Mouse (Mus musculus): ENCODE results near the gene Scaf8. TPM values are rescaled to one million over a fixed set of nuclear protein-coding genes. Genes with fewer than 3 reads are reported as not detected.
"Not testable (repeated sequence)": the region's sequence is repeated elsewhere in the genome, so short reads cannot be mapped to it uniquely, and the experiment has no call there.

The Scaf8 gene
- polyA plus RNA-seq (2014; fragmentation: Nextera tagmentation; extraction: Ambion mirVana) = 27.8 and 28.3 TPM in 2 replicates

- H3K27ac ChIP-seq (ENCODE audit: low read depth, low read length) = peak within 1 kb of the TSS; percentile 99
- H3K4me3 ChIP-seq (ENCODE audit: low read depth, low read length) = peak within 1 kb of the TSS; percentile 98
- H3K9me3 ChIP-seq (ENCODE audit: control insufficient read depth, low read length) = no peaks in the 10 kb centered on the region
- H3K27me3 ChIP-seq (ENCODE audit: control insufficient read depth, insufficient read depth, low read length) = no peaks in the 10 kb centered on the region
- peak; percentile 95 for DNase-seq (ENCODE audit: low spot score)
- peak within 1 kb of the TSS; percentile 73 for H3K4me2 ChIP-seq (ENCODE audit: low read depth)
- H3K4me1 ChIP-seq (ENCODE audit: control insufficient read depth, insufficient read depth, low read length) = no peaks in the 10 kb centered on the region
- ATAC-seq (ENCODE audit: insufficient read depth, low FRiP score, low TSS enrichment) = peak; percentile 97
- no peaks in the 10 kb centered on the region for H3K36me3 ChIP-seq (ENCODE audit: control insufficient read depth, insufficient read depth, low read length)
- WGBS = under 1% methylated on average over 74 of the region's 91 CpGs
- H3K9ac ChIP-seq (ENCODE audit: low read length) = peak within 1 kb of the TSS; percentile 97
Measured at GRCm38 (mm10) chr17:3114720-3115379, at the start of gene Scaf8. Scaf8 (plus strand) TSS chr17:3114972.

- ATAC-seq (ENCODE audit: insufficient read depth, low FRiP score, low TSS enrichment) (no peak), DNase-seq (ENCODE audit: low spot score) (no peak)
- Histone ChIP-seq H3K9ac (ENCODE audit: low read length) (no peak overlapping the region), H3K4me3 (ENCODE audit: low read depth, low read length) (no peak overlapping the region), H3K9me3 (ENCODE audit: control insufficient read depth, low read length) (no peaks in the 10 kb centered on the region), H3K27me3 (ENCODE audit: control insufficient read depth, insufficient read depth, low read length) (no peaks in the 10 kb centered on the region), H3K27ac (ENCODE audit: low read depth, low read length) (no peak overlapping the region), H3K36me3 (ENCODE audit: control insufficient read depth, insufficient read depth, low read length) (peaks cover 9% of the 10 kb centered on the region), H3K4me1 (ENCODE audit: control insufficient read depth, insufficient read depth, low read length) (no peaks in the 10 kb centered on the region), H3K4me2 (ENCODE audit: low read depth) (no peak overlapping the region)
- WGBS = 93% methylated on average over 9 of the region's 9 CpGs
Measured at GRCm38 (mm10) chr17:3075166-3075872, 39.5 kb upstream of the Scaf8 start.

- Histone ChIP-seq H3K27me3 (ENCODE audit: control insufficient read depth, insufficient read depth, low read length) (no peaks in the 10 kb centered on the region), H3K36me3 (ENCODE audit: control insufficient read depth, insufficient read depth, low read length) (peaks cover 9% of the 10 kb centered on the region), H3K9ac (ENCODE audit: low read length) (no peak overlapping the region), H3K4me2 (ENCODE audit: low read depth) (no peak overlapping the region), H3K4me1 (ENCODE audit: control insufficient read depth, insufficient read depth, low read length) (no peaks in the 10 kb centered on the region), H3K9me3 (ENCODE audit: control insufficient read depth, low read length) (no peaks in the 10 kb centered on the region), H3K4me3 (ENCODE audit: low read depth, low read length) (no peak overlapping the region), H3K27ac (ENCODE audit: low read depth, low read length) (no peak overlapping the region)
- ATAC-seq (ENCODE audit: insufficient read depth, low FRiP score, low TSS enrichment) (no peak), DNase-seq (ENCODE audit: low spot score) (no peak)
- 92% methylated on average over 4 of the region's 4 CpGs for WGBS
Measured at GRCm38 (mm10) chr17:3075873-3076245, 38.9 kb upstream of the Scaf8 start.

- H3K4me3 ChIP-seq (ENCODE audit: low read depth, low read length); H3K36me3 ChIP-seq (ENCODE audit: control insufficient read depth, insufficient read depth, low read length); H3K9me3 ChIP-seq (ENCODE audit: control insufficient read depth, low read length); ATAC-seq (ENCODE audit: insufficient read depth, low FRiP score, low TSS enrichment); H3K9ac ChIP-seq (ENCODE audit: low read length); DNase-seq (ENCODE audit: low spot score); H3K4me2 ChIP-seq (ENCODE audit: low read depth); H3K4me1 ChIP-seq (ENCODE audit: control insufficient read depth, insufficient read depth, low read length); H3K27ac ChIP-seq (ENCODE audit: low read depth, low read length); H3K27me3 ChIP-seq (ENCODE audit: control insufficient read depth, insufficient read depth, low read length): not testable (repeated sequence)
- WGBS = 94% methylated on average over 9 of the region's 9 CpGs
Measured at GRCm38 (mm10) chr17:3077936-3078335, 36.8 kb upstream of the Scaf8 start.

- not testable (repeated sequence) for H3K9ac ChIP-seq (ENCODE audit: low read length); ATAC-seq (ENCODE audit: insufficient read depth, low FRiP score, low TSS enrichment); H3K9me3 ChIP-seq (ENCODE audit: control insufficient read depth, low read length); H3K36me3 ChIP-seq (ENCODE audit: control insufficient read depth, insufficient read depth, low read length); H3K27me3 ChIP-seq (ENCODE audit: control insufficient read depth, insufficient read depth, low read length); H3K4me1 ChIP-seq (ENCODE audit: control insufficient read depth, insufficient read depth, low read length); DNase-seq (ENCODE audit: low spot score); H3K4me3 ChIP-seq (ENCODE audit: low read depth, low read length); H3K27ac ChIP-seq (ENCODE audit: low read depth, low read length); H3K4me2 ChIP-seq (ENCODE audit: low read depth)
- 90% methylated on average over 6 of the region's 9 CpGs for WGBS
Measured at GRCm38 (mm10) chr17:3080587-3081349, 34.0 kb upstream of the Scaf8 start.

- DNase-seq (ENCODE audit: low spot score); H3K4me1 ChIP-seq (ENCODE audit: control insufficient read depth, insufficient read depth, low read length); H3K9ac ChIP-seq (ENCODE audit: low read length); H3K4me2 ChIP-seq (ENCODE audit: low read depth); H3K27me3 ChIP-seq (ENCODE audit: control insufficient read depth, insufficient read depth, low read length); H3K36me3 ChIP-seq (ENCODE audit: control insufficient read depth, insufficient read depth, low read length); H3K27ac ChIP-seq (ENCODE audit: low read depth, low read length); H3K9me3 ChIP-seq (ENCODE audit: control insufficient read depth, low read length); H3K4me3 ChIP-seq (ENCODE audit: low read depth, low read length): not testable (repeated sequence)
- peak; percentile 38 for ATAC-seq (ENCODE audit: insufficient read depth, low FRiP score, low TSS enrichment)
- 81% methylated on average over 2 of the region's 3 CpGs for WGBS
Measured at GRCm38 (mm10) chr17:3081512-3082100, 33.2 kb upstream of the Scaf8 start.

- H3K4me2 ChIP-seq (ENCODE audit: low read depth); DNase-seq (ENCODE audit: low spot score); H3K9ac ChIP-seq (ENCODE audit: low read length); H3K4me3 ChIP-seq (ENCODE audit: low read depth, low read length); H3K27ac ChIP-seq (ENCODE audit: low read depth, low read length); H3K27me3 ChIP-seq (ENCODE audit: control insufficient read depth, insufficient read depth, low read length); H3K4me1 ChIP-seq (ENCODE audit: control insufficient read depth, insufficient read depth, low read length); H3K36me3 ChIP-seq (ENCODE audit: control insufficient read depth, insufficient read depth, low read length); H3K9me3 ChIP-seq (ENCODE audit: control insufficient read depth, low read length): not testable (repeated sequence)
- 79% methylated on average over 5 of the region's 9 CpGs for WGBS
- ATAC-seq (ENCODE audit: insufficient read depth, low FRiP score, low TSS enrichment) = peak; percentile 54
Measured at GRCm38 (mm10) chr17:3082125-3082755, 32.5 kb upstream of the Scaf8 start.

Measured in neural tube, embryonic 11.5 days (tissue).